Mouse (Mus musculus) limb, embryonic 11.5 days (tissue): ENCODE results near the gene Iqcc. TPM values are rescaled to one million over a fixed set of nuclear protein-coding genes. Genes with fewer than 3 reads are reported as not detected.

Source experiments
- ATAC-seq: fragments of 200-750 bp; cut with Nextera tagmentation; 2 replicates; pipeline ENCODE4 v1.8.0; 2017; ENCODE audit warnings: low read depth; ENCODE audit not compliant: insufficient number of reproducible peaks, low FRiP score, low TSS enrichment
- DNase-seq: peaks from one replicate; pipeline ENCODE4 v3.0.0-alpha.2; 2015; ENCODE audit warnings: low spot score
- H3K27ac ChIP-seq: fragments of 300-500 bp; sonication (generic); replicated peaks from 2 replicates; pipeline ENCODE4 v1.5.1; 2014; ENCODE audit warnings: low read depth, mild to moderate bottlenecking, low read length
- H3K27me3 ChIP-seq: fragments of 300-500 bp; sonication (generic); 2 replicates; pipeline ENCODE4 v1.6.1; 2014; ENCODE audit warnings: mild to moderate bottlenecking, low read length, mixed read lengths; ENCODE audit not compliant: control insufficient read depth, insufficient read depth
- H3K36me3 ChIP-seq: fragments of 300-500 bp; sonication (generic); 2 replicates; pipeline ENCODE4 v1.6.1; 2014; ENCODE audit warnings: mild to moderate bottlenecking, low read length, moderate library complexity, mixed read lengths; ENCODE audit not compliant: control insufficient read depth, insufficient read depth
- H3K4me1 ChIP-seq: fragments of 300-500 bp; sonication (generic); 2 replicates; pipeline ENCODE4 v1.6.1; 2014; ENCODE audit warnings: low read length, mixed read lengths; ENCODE audit not compliant: control insufficient read depth, insufficient read depth
- H3K4me2 ChIP-seq: fragments of 300-500 bp; sonication (generic); 2 replicates; pipeline ENCODE4 v1.6.1; 2014; ENCODE audit warnings: low read depth, mild to moderate bottlenecking, moderate library complexity; ENCODE audit not compliant: severe bottlenecking
- H3K4me3 ChIP-seq: fragments of 300-500 bp; sonication (generic); 2 replicates; pipeline ENCODE4 v1.5.1; 2014; ENCODE audit warnings: low read depth, low read length
- H3K9ac ChIP-seq: fragments of 300-500 bp; sonication (generic); 2 replicates; pipeline ENCODE4 v1.6.1; 2014; ENCODE audit warnings: mild to moderate bottlenecking, low read length
- H3K9me3 ChIP-seq: fragments of 300-500 bp; sonication (generic); 2 replicates; pipeline ENCODE4 v1.6.1; 2016; ENCODE audit warnings: low read length; ENCODE audit not compliant: control insufficient read depth
- WGBS: fragments of 180-500 bp; shearing (Covaris S2); extraction: QIAGEN DNeasy Blood & Tissue Kit; methylation state at CpG from one replicate; pipeline ENCODE4 v1.1.7; 2014; 5-methylcytosine and 5-hydroxymethylcytosine counted together
- polyA plus RNA-seq: library from polyadenylated mRNA; unstranded; fragments of >200 nt; fragmentation: Nextera tagmentation; extraction: Ambion mirVana; gene quantifications from 2 replicates; pipeline ENCODE4 v1.2.1, GENCODE M21; 2014

Gene Iqcc
- polyA plus RNA-seq, 1 experiment from 2014 or later, result 26.4 TPM

DNA sequence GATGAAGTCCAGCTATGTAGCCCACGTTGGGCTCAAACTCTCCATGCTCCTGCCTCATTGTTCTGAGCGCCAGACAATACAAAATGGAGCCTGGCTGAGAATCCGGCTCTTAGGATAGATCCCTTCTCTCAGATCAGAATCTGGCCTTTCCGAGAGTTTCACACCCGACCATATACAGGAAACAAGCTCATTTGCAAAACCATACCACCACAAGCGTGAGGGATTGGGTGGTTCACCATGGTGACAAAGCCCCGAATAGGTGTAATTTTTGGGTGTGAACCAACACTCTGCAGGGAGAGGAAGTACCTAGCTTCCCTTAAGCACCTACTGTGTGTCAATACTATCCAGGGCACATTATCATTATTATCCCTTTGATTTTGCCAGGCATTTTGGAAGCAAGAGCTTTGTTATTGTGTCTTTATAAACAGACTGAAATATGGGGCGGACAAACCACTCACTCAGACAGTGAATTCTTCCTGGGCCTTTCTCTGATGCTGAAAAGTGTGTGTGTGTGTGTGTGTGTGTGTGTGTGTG, 47.3 kb downstream of the Iqcc start:
- no peak for ATAC-seq
- WGBS, result 74% methylated on average over 8 of the region's 8 CpGs
- H3K36me3 ChIP-seq, result no peaks in the 10 kb centered on the region

DNA sequence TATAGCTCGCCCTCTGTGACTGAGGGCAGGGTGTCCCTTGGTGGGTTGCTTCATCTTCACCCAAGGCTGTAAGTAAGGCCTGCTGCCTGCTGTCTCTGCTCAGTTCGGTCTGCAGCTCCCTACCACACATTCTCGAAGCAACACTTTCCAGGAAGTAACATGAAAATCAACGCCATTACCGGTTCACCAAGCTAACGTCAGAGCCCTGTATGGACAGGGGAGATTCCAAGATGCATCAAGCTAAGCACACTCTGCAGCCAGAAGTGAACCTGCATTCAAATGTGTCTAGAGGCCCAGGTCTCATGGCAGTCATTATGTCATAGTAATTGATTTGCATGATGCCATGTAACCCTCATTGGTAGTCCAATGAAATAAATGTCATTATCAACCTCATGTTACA, 48.9 kb downstream of the Iqcc start:
- no peak for ATAC-seq
- Histone ChIP-seq H3K9ac (no peak overlapping the region), H3K27ac (no peak overlapping the region), H3K36me3 (no peaks in the 10 kb centered on the region), H3K4me1 (peaks cover 1% of the 10 kb centered on the region; the same call in 1 of the 2 replicates), H3K4me2 (no peak overlapping the region), H3K27me3 (no peaks in the 10 kb centered on the region), H3K4me3 (no peak overlapping the region), H3K9me3 (no peaks in the 10 kb centered on the region)
- no peak for DNase-seq
- WGBS, result 88% methylated on average over 6 of the region's 6 CpGs

More for the DNA sequence above, 47.3 kb downstream of the Iqcc start:
- Histone ChIP-seq H3K27ac (no peak overlapping the region), H3K27me3 (no peaks in the 10 kb centered on the region), H3K9me3 (no peaks in the 10 kb centered on the region), H3K4me2 (no peak overlapping the region), H3K9ac (no peak overlapping the region), H3K4me1 (peaks cover 6% of the 10 kb centered on the region; the same call in 1 of the 2 replicates), H3K4me3 (no peak overlapping the region)
- DNase-seq, result no peak

DNA sequence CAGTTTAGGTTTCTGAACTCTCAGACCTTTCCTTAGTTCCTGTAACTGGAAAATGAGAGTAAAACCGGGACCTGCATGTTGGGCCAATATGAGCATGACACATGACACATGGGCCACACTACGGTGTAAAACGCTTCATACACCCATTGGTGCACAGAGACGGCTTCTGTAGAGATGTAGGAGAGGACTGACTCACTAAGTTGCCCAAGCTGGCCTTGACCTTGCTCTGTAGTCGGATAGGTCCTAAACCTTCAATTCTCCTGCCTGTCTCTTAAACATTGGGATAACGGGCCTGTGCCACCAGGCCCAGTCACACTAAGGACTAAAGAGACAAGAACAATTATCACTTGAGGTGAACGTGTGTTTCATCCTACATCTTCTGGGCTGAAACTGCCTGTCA, 50.5 kb downstream of the Iqcc start:
- no peaks in the 10 kb centered on the region for H3K27me3 ChIP-seq
- H3K9ac ChIP-seq, result no peak overlapping the region
- WGBS, result 95% methylated on average over 7 of the region's 7 CpGs
- H3K9me3 ChIP-seq, result no peaks in the 10 kb centered on the region
- H3K36me3 ChIP-seq, result no peaks in the 10 kb centered on the region
- no peak overlapping the region for H3K4me3 ChIP-seq
- no peak for ATAC-seq
- H3K27ac ChIP-seq, result no peak overlapping the region
- H3K4me2 ChIP-seq, result no peak overlapping the region
- H3K4me1 ChIP-seq, result peaks cover 8% of the 10 kb centered on the region
- DNase-seq, result no peak

DNA sequence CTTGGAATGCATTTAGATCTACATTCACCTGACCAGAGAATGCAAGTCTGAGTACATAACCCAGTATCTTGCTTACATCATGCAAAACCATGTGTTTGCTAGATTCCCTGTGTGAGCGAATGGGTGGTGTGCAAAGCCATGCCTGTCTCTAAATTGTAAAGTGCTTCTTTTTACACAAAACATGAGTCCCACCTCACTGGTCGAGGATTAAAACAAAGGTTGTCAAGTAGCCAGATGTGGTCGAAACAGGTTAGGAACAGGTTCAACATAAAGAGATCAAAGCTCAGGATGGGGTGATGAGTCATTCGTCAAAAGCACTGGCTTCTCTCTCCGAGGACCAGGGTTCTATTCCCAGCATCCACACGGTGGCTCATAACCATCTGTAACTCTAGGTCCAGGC, 53.8 kb downstream of the Iqcc start:
- no peak overlapping the region for H3K27ac ChIP-seq
- no peaks in the 10 kb centered on the region for H3K27me3 ChIP-seq
- H3K9me3 ChIP-seq, result no peaks in the 10 kb centered on the region
- H3K9ac ChIP-seq, result no peak overlapping the region
- 88% methylated on average over 6 of the region's 6 CpGs for WGBS
- no peak overlapping the region for H3K4me2 ChIP-seq
- no peaks in the 10 kb centered on the region for H3K36me3 ChIP-seq
- H3K4me1 ChIP-seq, result peaks cover 10% of the 10 kb centered on the region
- ATAC-seq, result no peak
- DNase-seq, result no peak
- H3K4me3 ChIP-seq, result no peak overlapping the region

Other genes starting within 250 kb of the Iqcc start
- gene Zbtb8a, start 241.0 kb downstream of the Iqcc start, polyA plus RNA-seq, result 7.2 and 7.4 TPM in 2 replicates
- 0.85 and 1.8 TPM in 2 replicates for gene Zbtb8b, start 178.2 kb downstream of the Iqcc start, polyA plus RNA-seq
- 23.8 and 25.9 TPM in 2 replicates for gene Bsdc1, start 157.5 kb downstream of the Iqcc start, polyA plus RNA-seq
- gene Tssk3, start 128.1 kb downstream of the Iqcc start, polyA plus RNA-seq, result not detected in 2 replicates
- not detected in 2 replicates for gene Fam229a, start 127.9 kb downstream of the Iqcc start, polyA plus RNA-seq
- 1,590 and 1,591 TPM in 2 replicates for gene Marcksl1, start 105.5 kb downstream of the Iqcc start, polyA plus RNA-seq
- gene Hdac1, start 76.4 kb downstream of the Iqcc start, polyA plus RNA-seq, result 299 and 309 TPM in 2 replicates
- 10.7 and 12.1 TPM in 2 replicates for gene Lck, start 45.5 kb downstream of the Iqcc start, polyA plus RNA-seq
- gene Fam167b, start 40.5 kb downstream of the Iqcc start, polyA plus RNA-seq, result 3.5 and 4.3 TPM in 2 replicates
- 296 and 317 TPM in 2 replicates for gene Eif3i, start 18.5 kb downstream of the Iqcc start, polyA plus RNA-seq
- gene Tmem234, start 18.4 kb downstream of the Iqcc start, polyA plus RNA-seq, result 202 and 207 TPM in 2 replicates
- gene Dcdc2b, start 4.8 kb downstream of the Iqcc start, polyA plus RNA-seq, result 1.8 and 2.8 TPM in 2 replicates
- gene Ccdc28b, start 4.8 kb upstream of the Iqcc start, polyA plus RNA-seq, result 40.3 and 48.8 TPM in 2 replicates
- 111 and 123 TPM in 2 replicates for gene Txlna, start 22.0 kb upstream of the Iqcc start, polyA plus RNA-seq
- gene Kpna6, start 53.7 kb upstream of the Iqcc start, polyA plus RNA-seq, result 13.1 and 13.4 TPM in 2 replicates
- gene Tmem39b, start 77.7 kb upstream of the Iqcc start, polyA plus RNA-seq, result 35.5 and 47.3 TPM in 2 replicates
- 162 and 189 TPM in 2 replicates for gene Khdrbs1, start 123.2 kb upstream of the Iqcc start, polyA plus RNA-seq
- 315 and 335 TPM in 2 replicates for gene Ptp4a2, start 192.1 kb upstream of the Iqcc start, polyA plus RNA-seq